Mouse (Mus musculus): ENCODE data around the gene Ccl8. TPM values are rescaled to one million over a fixed set of nuclear protein-coding genes. Genes with fewer than 3 reads are reported as not detected.

Ccl8 gene
- not detected in 2 replicates for polyA plus RNA-seq (2014; fragmentation: Nextera tagmentation; extraction: Ambion mirVana)

- Histone ChIP-seq H3K9ac (ENCODE audit: low read depth, low read length) (no peak within 1 kb of the TSS), H3K4me1 (replicated peaks; ENCODE audit: control insufficient read depth, insufficient read depth, low read length) (no peaks in the 10 kb centered on the region), H3K9me3 (ENCODE audit: control insufficient read depth, low read length) (no peaks in the 10 kb centered on the region), H3K36me3 (ENCODE audit: control insufficient read depth, insufficient read depth, low read length) (no peaks in the 10 kb centered on the region), H3K27ac (ENCODE audit: low read depth, low read length) (no peak within 1 kb of the TSS), H3K4me2 (no peak within 1 kb of the TSS), H3K27me3 (replicated peaks; ENCODE audit: control insufficient read depth, insufficient read depth, low read length) (no peaks in the 10 kb centered on the region), H3K4me3 (ENCODE audit: low read depth, low read length) (no peak within 1 kb of the TSS)
- ATAC-seq (replicated peaks; ENCODE audit: low FRiP score) (no peak), DNase-seq (ENCODE audit: low spot score) (no peak)
- WGBS: 79% methylated on average over 3 of the region's 3 CpGs
Observed at GRCm38 (mm10) chr11:82114885-82115284, at the start of gene Ccl8. Gene Ccl8 (plus strand): TSS chr11:82115185.

GRCm38 (mm10) chr11:82066953-82067571 lies 47.9 kb upstream of the Ccl8 start:
- Histone ChIP-seq H3K9me3 (ENCODE audit: control insufficient read depth, low read length) (no peaks in the 10 kb centered on the region), H3K27ac (ENCODE audit: low read depth, low read length) (no peak overlapping the region), H3K4me2 (no peak overlapping the region), H3K4me1 (replicated peaks; ENCODE audit: control insufficient read depth, insufficient read depth, low read length) (no peaks in the 10 kb centered on the region), H3K36me3 (ENCODE audit: control insufficient read depth, insufficient read depth, low read length) (no peaks in the 10 kb centered on the region), H3K9ac (ENCODE audit: low read depth, low read length) (no peak overlapping the region), H3K4me3 (ENCODE audit: low read depth, low read length) (no peak overlapping the region), H3K27me3 (replicated peaks; ENCODE audit: control insufficient read depth, insufficient read depth, low read length) (no peaks in the 10 kb centered on the region)
- DNase-seq (ENCODE audit: low spot score) (no peak), ATAC-seq (replicated peaks; ENCODE audit: low FRiP score) (no peak)
- 79% methylated on average over 7 of the region's 7 CpGs for WGBS

GRCm38 (mm10) chr11:82071076-82071475 lies 43.9 kb upstream of the Ccl8 start:
- Histone ChIP-seq H3K4me2 (no peak overlapping the region), H3K36me3 (ENCODE audit: control insufficient read depth, insufficient read depth, low read length) (no peaks in the 10 kb centered on the region), H3K4me3 (ENCODE audit: low read depth, low read length) (no peak overlapping the region), H3K27ac (ENCODE audit: low read depth, low read length) (no peak overlapping the region), H3K9ac (ENCODE audit: low read depth, low read length) (no peak overlapping the region), H3K9me3 (ENCODE audit: control insufficient read depth, low read length) (no peaks in the 10 kb centered on the region), H3K27me3 (replicated peaks; ENCODE audit: control insufficient read depth, insufficient read depth, low read length) (no peaks in the 10 kb centered on the region), H3K4me1 (replicated peaks; ENCODE audit: control insufficient read depth, insufficient read depth, low read length) (no peaks in the 10 kb centered on the region)
- 72% methylated on average over 3 of the region's 3 CpGs for WGBS
- DNase-seq (ENCODE audit: low spot score) (no peak), ATAC-seq (replicated peaks; ENCODE audit: low FRiP score) (no peak)

- H3K27ac ChIP-seq (ENCODE audit: low read depth, low read length): no peak overlapping the region
- H3K4me3 ChIP-seq (ENCODE audit: low read depth, low read length): no peak overlapping the region
- no peaks in the 10 kb centered on the region for H3K27me3 ChIP-seq (replicated peaks; ENCODE audit: control insufficient read depth, insufficient read depth, low read length)
- no peak for ATAC-seq (replicated peaks; ENCODE audit: low FRiP score)
- H3K36me3 ChIP-seq (ENCODE audit: control insufficient read depth, insufficient read depth, low read length): no peaks in the 10 kb centered on the region
- no peak overlapping the region for H3K9ac ChIP-seq (ENCODE audit: low read depth, low read length)
- 50% methylated on average over 1 of the region's 1 CpGs for WGBS
- no peak for DNase-seq (ENCODE audit: low spot score)
- no peaks in the 10 kb centered on the region for H3K4me1 ChIP-seq (replicated peaks; ENCODE audit: control insufficient read depth, insufficient read depth, low read length)
- H3K9me3 ChIP-seq (ENCODE audit: control insufficient read depth, low read length): no peaks in the 10 kb centered on the region
- no peak overlapping the region for H3K4me2 ChIP-seq
Observed at GRCm38 (mm10) chr11:82072374-82072773, 42.6 kb upstream of the Ccl8 start.

GRCm38 (mm10) chr11:82072984-82073383 lies 42.0 kb upstream of the Ccl8 start:
- Histone ChIP-seq H3K4me1 (replicated peaks; ENCODE audit: control insufficient read depth, insufficient read depth, low read length) (no peaks in the 10 kb centered on the region), H3K27ac (ENCODE audit: low read depth, low read length) (no peak overlapping the region), H3K9ac (ENCODE audit: low read depth, low read length) (no peak overlapping the region), H3K9me3 (ENCODE audit: control insufficient read depth, low read length) (no peaks in the 10 kb centered on the region), H3K4me2 (no peak overlapping the region), H3K27me3 (replicated peaks; ENCODE audit: control insufficient read depth, insufficient read depth, low read length) (no peaks in the 10 kb centered on the region), H3K36me3 (ENCODE audit: control insufficient read depth, insufficient read depth, low read length) (no peaks in the 10 kb centered on the region), H3K4me3 (ENCODE audit: low read depth, low read length) (no peak overlapping the region)
- 60% methylated on average over 3 of the region's 3 CpGs for WGBS
- DNase-seq (ENCODE audit: low spot score) (no peak), ATAC-seq (replicated peaks; ENCODE audit: low FRiP score) (no peak)

GRCm38 (mm10) chr11:82073686-82074085 lies 41.3 kb upstream of the Ccl8 start:
- no peaks in the 10 kb centered on the region for H3K9me3 ChIP-seq (ENCODE audit: control insufficient read depth, low read length)
- 85% methylated on average over 3 of the region's 3 CpGs for WGBS
- no peak for DNase-seq (ENCODE audit: low spot score)
- no peak overlapping the region for H3K27ac ChIP-seq (ENCODE audit: low read depth, low read length)
- no peak overlapping the region for H3K4me2 ChIP-seq
- no peak overlapping the region for H3K4me3 ChIP-seq (ENCODE audit: low read depth, low read length)
- ATAC-seq (replicated peaks; ENCODE audit: low FRiP score): no peak
- H3K9ac ChIP-seq (ENCODE audit: low read depth, low read length): no peak overlapping the region
- no peaks in the 10 kb centered on the region for H3K27me3 ChIP-seq (replicated peaks; ENCODE audit: control insufficient read depth, insufficient read depth, low read length)
- H3K4me1 ChIP-seq (replicated peaks; ENCODE audit: control insufficient read depth, insufficient read depth, low read length): no peaks in the 10 kb centered on the region
- no peaks in the 10 kb centered on the region for H3K36me3 ChIP-seq (ENCODE audit: control insufficient read depth, insufficient read depth, low read length)

GRCm38 (mm10) chr11:82077031-82077430 lies 38.0 kb upstream of the Ccl8 start:
- no peak for ATAC-seq (replicated peaks; ENCODE audit: low FRiP score)
- Histone ChIP-seq H3K4me1 (replicated peaks; ENCODE audit: control insufficient read depth, insufficient read depth, low read length) (no peaks in the 10 kb centered on the region), H3K9me3 (ENCODE audit: control insufficient read depth, low read length) (no peaks in the 10 kb centered on the region), H3K9ac (ENCODE audit: low read depth, low read length) (no peak overlapping the region), H3K27ac (ENCODE audit: low read depth, low read length) (no peak overlapping the region), H3K36me3 (ENCODE audit: control insufficient read depth, insufficient read depth, low read length) (no peaks in the 10 kb centered on the region), H3K27me3 (replicated peaks; ENCODE audit: control insufficient read depth, insufficient read depth, low read length) (no peaks in the 10 kb centered on the region), H3K4me3 (ENCODE audit: low read depth, low read length) (no peak overlapping the region), H3K4me2 (no peak overlapping the region)
- DNase-seq (ENCODE audit: low spot score): no peak
- WGBS: 61% methylated on average over 3 of the region's 3 CpGs

GRCm38 (mm10) chr11:82078136-82078730 lies 36.8 kb upstream of the Ccl8 start:
- no peak overlapping the region for H3K4me2 ChIP-seq
- no peaks in the 10 kb centered on the region for H3K27me3 ChIP-seq (replicated peaks; ENCODE audit: control insufficient read depth, insufficient read depth, low read length)
- no peak overlapping the region for H3K27ac ChIP-seq (ENCODE audit: low read depth, low read length)
- H3K9ac ChIP-seq (ENCODE audit: low read depth, low read length): no peak overlapping the region
- H3K4me1 ChIP-seq (replicated peaks; ENCODE audit: control insufficient read depth, insufficient read depth, low read length): no peaks in the 10 kb centered on the region
- H3K4me3 ChIP-seq (ENCODE audit: low read depth, low read length): no peak overlapping the region
- no peaks in the 10 kb centered on the region for H3K36me3 ChIP-seq (ENCODE audit: control insufficient read depth, insufficient read depth, low read length)
- ATAC-seq (replicated peaks; ENCODE audit: low FRiP score) (no peak), DNase-seq (ENCODE audit: low spot score) (no peak)
- no peaks in the 10 kb centered on the region for H3K9me3 ChIP-seq (ENCODE audit: control insufficient read depth, low read length)

- Histone ChIP-seq H3K4me1 (replicated peaks; ENCODE audit: control insufficient read depth, insufficient read depth, low read length) (no peaks in the 10 kb centered on the region), H3K4me2 (no peak overlapping the region), H3K9me3 (ENCODE audit: control insufficient read depth, low read length) (no peaks in the 10 kb centered on the region), H3K4me3 (ENCODE audit: low read depth, low read length) (no peak overlapping the region), H3K36me3 (ENCODE audit: control insufficient read depth, insufficient read depth, low read length) (no peaks in the 10 kb centered on the region), H3K9ac (ENCODE audit: low read depth, low read length) (no peak overlapping the region), H3K27me3 (replicated peaks; ENCODE audit: control insufficient read depth, insufficient read depth, low read length) (no peaks in the 10 kb centered on the region), H3K27ac (ENCODE audit: low read depth, low read length) (no peak overlapping the region)
- DNase-seq (ENCODE audit: low spot score) (no peak), ATAC-seq (replicated peaks; ENCODE audit: low FRiP score) (no peak)
- 62% methylated on average over 3 of the region's 3 CpGs for WGBS
Observed at GRCm38 (mm10) chr11:82080865-82081264, 34.1 kb upstream of the Ccl8 start.

Data from liver, embryonic 11.5 days (tissue).